Mouse (Mus musculus) forebrain, postnatal 0 days (tissue): ENCODE measurements around the gene Nes. TPM values are rescaled to one million over a fixed set of nuclear protein-coding genes. Genes with fewer than 3 reads are reported as not detected.

Experiments
- ATAC-seq: fragments of 200-750 bp; cut with Nextera tagmentation; 2 replicates; pipeline ENCODE4 v1.8.0; 2017; ENCODE audit warnings: mild to moderate bottlenecking, moderate library complexity
- DNase-seq: peaks from one replicate; pipeline ENCODE4 v3.0.0-alpha.2; 2015
- H3K27ac ChIP-seq: fragments of 300-500 bp; sonication (generic); 2 replicates; pipeline ENCODE4 v1.5.1; 2014; ENCODE audit warnings: low read depth, mild to moderate bottlenecking, antibody characterized with exemption, low read length, moderate library complexity, mixed read lengths
- H3K27me3 ChIP-seq: fragments of 300-500 bp; sonication (generic); 2 replicates; pipeline ENCODE4 v1.6.1; 2014; ENCODE audit warnings: mild to moderate bottlenecking, low read length, mixed read lengths; ENCODE audit not compliant: insufficient read depth
- H3K36me3 ChIP-seq: fragments of 300-500 bp; sonication (generic); 2 replicates; pipeline ENCODE4 v1.6.1; 2014; ENCODE audit warnings: mild to moderate bottlenecking, moderate library complexity; ENCODE audit not compliant: insufficient read depth
- H3K4me1 ChIP-seq: fragments of 300-500 bp; sonication (generic); 2 replicates; pipeline ENCODE4 v1.6.1; 2014; ENCODE audit warnings: antibody characterized with exemption; ENCODE audit not compliant: insufficient read depth
- H3K4me2 ChIP-seq: fragments of 300-500 bp; sonication (generic); 2 replicates; pipeline ENCODE4 v1.6.1; 2014; ENCODE audit warnings: low read depth, mild to moderate bottlenecking, moderate library complexity
- H3K4me3 ChIP-seq: fragments of 300-500 bp; sonication (generic); 2 replicates; pipeline ENCODE4 v1.5.1; 2014; ENCODE audit warnings: low read depth, low read length, mixed read lengths
- H3K9ac ChIP-seq: fragments of 300-500 bp; sonication (generic); 2 replicates; pipeline ENCODE4 v1.6.1; 2014; ENCODE audit warnings: mild to moderate bottlenecking
- H3K9me3 ChIP-seq: fragments of 300-500 bp; sonication (generic); 2 replicates; pipeline ENCODE4 v1.6.1; 2016; ENCODE audit warnings: low read length
- CTCF ChIP-seq: sonication (generic); IDR thresholded peaks from 2 replicates; pipeline ENCODE4 v1.5.1; 2016; ENCODE audit warnings: antibody characterized with exemption, control low read depth, low read depth
- WGBS: fragments of 180-500 bp; shearing (Covaris S2); extraction: QIAGEN DNeasy Blood & Tissue Kit; methylation state at CpG from one replicate; pipeline ENCODE4 v1.1.7; 2014; 5-methylcytosine and 5-hydroxymethylcytosine counted together
- polyA plus RNA-seq: library from polyadenylated mRNA; unstranded; fragments of >200 nt; fragmentation: Nextera tagmentation; extraction: Ambion mirVana; gene quantifications from 2 replicates; pipeline ENCODE4 v1.2.1, GENCODE M21; 2015
- total RNA-seq: library from RNA; depleted of rRNA; stranded (reverse); fragments of >200 nt; gene quantifications from 2 replicates; pipeline ENCODE4 v1.2.3, GENCODE M21; 2014

Nes gene
- total and polyA plus RNA-seq, 2 experiments from 2014 or later: 17.9 to 39.2 TPM

DNA sequence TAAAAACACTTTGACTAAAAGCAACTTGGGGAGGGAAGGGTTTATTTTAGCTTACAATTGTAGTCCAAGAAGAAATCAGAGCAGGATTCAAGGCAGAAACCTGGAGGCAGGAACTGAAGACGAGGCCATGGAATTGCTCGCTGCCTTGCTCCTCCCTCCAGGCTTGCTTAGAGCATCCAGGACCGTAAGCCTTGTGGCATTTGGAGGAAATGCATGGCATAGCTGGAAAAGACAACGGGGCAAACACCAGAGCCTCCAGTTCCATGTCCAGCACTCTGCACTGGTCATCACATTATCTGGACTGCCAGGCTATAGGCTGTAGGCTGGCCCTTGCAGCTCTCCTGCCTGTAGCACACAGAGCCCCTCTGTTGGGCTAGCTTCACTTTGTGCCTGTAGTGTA is 36.4 kb upstream of the Nes start:
- ATAC-seq (no peak), DNase-seq (no peak)
- Histone ChIP-seq H3K36me3 (peaks cover 50% of the 10 kb centered on the region), H3K4me2 (no peak overlapping the region), H3K9me3 (no peaks in the 10 kb centered on the region), H3K4me3 (no peak overlapping the region), H3K27me3 (no peaks in the 10 kb centered on the region), H3K9ac (no peak overlapping the region), H3K27ac (no peak overlapping the region), H3K4me1 (no peaks in the 10 kb centered on the region)
- WGBS: 78% methylated on average over 4 of the region's 4 CpGs
- TF ChIP-seq CTCF: no peak

GRCm38 (mm10) chr3:87935201-87935600 is 35.7 kb upstream of the Nes start:
- peaks cover 57% of the 10 kb centered on the region for H3K36me3 ChIP-seq
- 84% methylated on average over 4 of the region's 4 CpGs for WGBS

DNA sequence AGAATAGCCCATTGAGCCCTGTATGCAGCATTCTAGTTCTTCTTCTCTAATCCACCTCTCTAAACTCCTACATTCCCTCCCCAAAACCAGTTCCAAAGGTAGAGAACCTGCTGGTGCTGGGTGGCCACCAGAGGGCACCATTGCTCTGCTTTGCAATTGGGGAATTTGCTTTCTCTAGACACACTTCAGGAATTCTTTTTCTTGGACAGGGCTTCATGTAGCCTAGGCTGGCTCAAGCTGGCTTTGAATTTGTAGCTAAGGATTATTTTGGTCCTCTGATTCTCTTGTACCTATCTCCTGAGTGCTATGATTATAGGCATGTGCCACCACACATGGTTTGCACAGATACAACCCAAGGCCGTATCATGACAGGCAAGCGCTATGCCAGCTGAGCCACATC is 35.1 kb upstream of the Nes start:
- WGBS: 95% methylated on average over 2 of the region's 2 CpGs
- Histone ChIP-seq H3K27me3 (no peaks in the 10 kb centered on the region), H3K4me1 (no peaks in the 10 kb centered on the region), H3K36me3 (peaks cover 61% of the 10 kb centered on the region), H3K9me3 (no peaks in the 10 kb centered on the region), H3K4me3 (no peak overlapping the region), H3K27ac (no peak overlapping the region), H3K9ac (no peak overlapping the region; the same call in 1 of the 2 replicates), H3K4me2 (no peak overlapping the region)
- TF ChIP-seq CTCF: peak; percentile 95
- DNase-seq: peak; percentile 85
- peak; percentile 76 for ATAC-seq

More at GRCm38 (mm10) chr3:87935201-87935600, 35.7 kb upstream of the Nes start:
- Histone ChIP-seq H3K9me3 (no peaks in the 10 kb centered on the region), H3K4me2 (no peak overlapping the region), H3K4me1 (no peaks in the 10 kb centered on the region), H3K27ac (no peak overlapping the region), H3K4me3 (no peak overlapping the region), H3K27me3 (no peaks in the 10 kb centered on the region), H3K9ac (no peak overlapping the region)
- DNase-seq (no peak), ATAC-seq (no peak)
- TF ChIP-seq CTCF: no peak

DNA sequence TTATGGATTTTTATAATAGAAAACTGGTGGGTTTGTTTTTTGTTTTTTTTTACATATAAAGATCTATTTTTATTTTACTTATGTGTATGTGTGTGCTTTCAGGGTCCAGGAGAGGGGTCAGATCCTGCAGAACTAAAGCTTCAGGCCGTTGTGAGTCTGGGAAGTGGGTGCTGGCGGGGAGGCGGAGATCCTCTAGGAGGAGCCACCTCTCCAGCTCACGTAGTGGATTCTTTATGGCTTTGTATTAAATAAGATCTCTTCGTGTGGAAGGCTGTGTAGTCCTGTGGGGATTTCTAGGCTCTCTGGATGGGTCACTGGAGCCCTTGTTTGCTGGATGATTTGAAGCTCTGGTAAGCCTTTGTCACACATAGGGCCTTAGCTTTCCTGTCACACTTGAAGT is 30.3 kb upstream of the Nes start:
- Histone ChIP-seq H3K27me3 (no peaks in the 10 kb centered on the region), H3K4me2 (no peak overlapping the region), H3K4me1 (no peaks in the 10 kb centered on the region), H3K36me3 (peaks cover 57% of the 10 kb centered on the region), H3K4me3 (no peak overlapping the region), H3K27ac (no peak overlapping the region), H3K9ac (no peak overlapping the region), H3K9me3 (no peaks in the 10 kb centered on the region)
- WGBS: 57% methylated on average over 5 of the region's 5 CpGs
- ATAC-seq (no peak), DNase-seq (no peak)
- no peak for TF ChIP-seq CTCF

- 0 out of 2 replicates have a peak, but pooled peaks cover 4% of the 10 kb centered on the region for H3K4me1 ChIP-seq
- no peak overlapping the region for H3K4me3 ChIP-seq
- H3K4me2 ChIP-seq: no peak overlapping the region
- WGBS: 93% methylated on average over 2 of the region's 2 CpGs
- H3K27ac ChIP-seq: no peak overlapping the region
- no peaks in the 10 kb centered on the region for H3K27me3 ChIP-seq
- no peak for ATAC-seq
- DNase-seq: no peak
- peaks cover 49% of the 10 kb centered on the region for H3K36me3 ChIP-seq
- H3K9me3 ChIP-seq: no peaks in the 10 kb centered on the region
- H3K9ac ChIP-seq: no peak overlapping the region
- no peak for TF ChIP-seq CTCF
These were observed 28.4 kb upstream of the Nes start for GRCm38 (mm10) chr3:87942471-87942870.

GRCm38 (mm10) chr3:87943586-87943985 is 27.3 kb upstream of the Nes start:
- Histone ChIP-seq H3K27me3 (no peaks in the 10 kb centered on the region), H3K4me2 (no peak overlapping the region), H3K27ac (no peak overlapping the region), H3K4me3 (no peak overlapping the region), H3K9ac (no peak overlapping the region), H3K9me3 (no peaks in the 10 kb centered on the region), H3K4me1 (peaks cover 4% of the 10 kb centered on the region; the same call in 1 of the 2 replicates), H3K36me3 (peaks cover 38% of the 10 kb centered on the region)
- WGBS: 79% methylated on average over 7 of the region's 7 CpGs
- DNase-seq (no peak), ATAC-seq (no peak)
- TF ChIP-seq CTCF: no peak

GRCm38 (mm10) chr3:87944838-87945600 is 25.9 kb upstream of the Nes start:
- peak; percentile 40; the same call in 1 of the 2 replicates for ATAC-seq
- H3K9ac ChIP-seq: no peak overlapping the region

More at GRCm38 (mm10) chr3:87944838-87945600, 25.9 kb upstream of the Nes start:
- H3K4me3 ChIP-seq: no peak overlapping the region
- H3K36me3 ChIP-seq: peaks cover 24% of the 10 kb centered on the region
- no peak for TF ChIP-seq CTCF
- WGBS: 16% methylated on average over 4 of the region's 4 CpGs
- no peaks in the 10 kb centered on the region for H3K9me3 ChIP-seq
- no peak overlapping the region for H3K4me2 ChIP-seq
- peaks cover 4% of the 10 kb centered on the region; the same call in 1 of the 2 replicates for H3K4me1 ChIP-seq
- H3K27me3 ChIP-seq: peaks cover 7% of the 10 kb centered on the region; the same call in 1 of the 2 replicates
- DNase-seq: no peak
- H3K27ac ChIP-seq: no peak overlapping the region
